Mouse (Mus musculus) C2C12 (cell line): ENCODE data around the gene Gm20388.

Source experiments
- CTCF ChIP-seq: IDR thresholded peaks from one replicate; pipeline ENCODE4 v1.5.1; 2011; ENCODE audit not compliant: control insufficient read depth, insufficient read depth, insufficient read length
- MAX ChIP-seq: IDR thresholded peaks from one replicate; pipeline ENCODE4 v1.6.1; 2011; ENCODE audit warnings: mild to moderate bottlenecking, control low read depth

GRCm38 (mm10) chr8:122467816-122468215 is 2557.2 kb downstream of the Gm20388 start:
- TF ChIP-seq CTCF (no peak), MAX (no peak)
